Mouse (Mus musculus) common myeloid progenitor, adult 5-6 weeks (primary cell): ENCODE results near the gene Sord. TPM values are rescaled to one million over a fixed set of nuclear protein-coding genes. Genes with fewer than 3 reads are reported as not detected.
A peak's percentile ranks its signal among the peaks of the same experiment; 100 is the strongest.

Experiments used
- ATAC-seq: replicated peaks from 2 replicates; pipeline ENCODE4 v1.8.0; 2016; ENCODE audit warnings: low read depth, mild to moderate bottlenecking, moderate TSS enrichment, inconsistent platforms; ENCODE audit not compliant: poor library complexity, severe bottlenecking
- total RNA-seq: library from RNA; stranded (forward); fragments of 200-1000, 187-1606 nt; gene quantifications from 2 replicates; pipeline ENCODE4 v1.2.3, GENCODE M21; 2017

Gene Sord
- 79.5 and 86.8 TPM in 2 replicates for total RNA-seq

GRCm38 (mm10) chr2:122234611-122235288 lies at the start of gene Sord:
Gene Sord (plus strand): TSS chr2:122234749.
- ATAC-seq = peak; percentile 82

GRCm38 (mm10) chr2:122185086-122185485 lies 49.5 kb upstream of the Sord start:
- 0 out of 2 replicates have a peak, but pooled peaks have one; percentile 45 for ATAC-seq

GRCm38 (mm10) chr2:122186106-122186505 lies 48.4 kb upstream of the Sord start, which contains the start of the genes Patl2 and Terb2:
Gene Patl2 (minus strand): TSS chr2:122186189.
Gene Terb2 (plus strand): TSS chr2:122186272.
- ATAC-seq = no peak

- no peak for ATAC-seq
Measured at GRCm38 (mm10) chr2:122186751-122187150, 47.8 kb upstream of the Sord start.

GRCm38 (mm10) chr2:122191849-122192248 lies 42.7 kb upstream of the Sord start:
- no peak for ATAC-seq

GRCm38 (mm10) chr2:122194509-122194929 lies 40.0 kb upstream of the Sord start:
- ATAC-seq = peak; percentile 94

- ATAC-seq = no peak
Measured at GRCm38 (mm10) chr2:122201501-122201900, 33.0 kb upstream of the Sord start.

- ATAC-seq = no peak
Measured at GRCm38 (mm10) chr2:122206440-122207107, 28.0 kb upstream of the Sord start.

GRCm38 (mm10) chr2:122210534-122211228 lies 23.9 kb upstream of the Sord start:
- ATAC-seq = no peak

- ATAC-seq = peak; percentile 46; the same call in 1 of the 2 replicates
Measured at GRCm38 (mm10) chr2:122217075-122217474, 17.5 kb upstream of the Sord start.

- ATAC-seq = peak; percentile 72
Measured at GRCm38 (mm10) chr2:122218234-122218633, 16.3 kb upstream of the Sord start.

GRCm38 (mm10) chr2:122221378-122221777 lies 13.2 kb upstream of the Sord start:
- no peak for ATAC-seq

GRCm38 (mm10) chr2:122221798-122222197 lies 12.8 kb upstream of the Sord start:
- ATAC-seq = no peak

GRCm38 (mm10) chr2:122222272-122222671 lies 12.3 kb upstream of the Sord start:
- ATAC-seq = peak; percentile 64

- ATAC-seq = no peak
Measured at GRCm38 (mm10) chr2:122223654-122224053, 10.9 kb upstream of the Sord start.

- no peak for ATAC-seq
Measured at GRCm38 (mm10) chr2:122230395-122230794, 4.2 kb upstream of the Sord start.

GRCm38 (mm10) chr2:122231616-122232015 lies 2.9 kb upstream of the Sord start:
- no peak for ATAC-seq

- no peak for ATAC-seq
Measured at GRCm38 (mm10) chr2:122233341-122233740, 1.2 kb upstream of the Sord start.

GRCm38 (mm10) chr2:122233759-122234557 lies 591 bp upstream of the Sord start:
- peak; percentile 49 for ATAC-seq

- peak; percentile 20 for ATAC-seq
Measured at GRCm38 (mm10) chr2:122235425-122235824, 876 bp downstream of the Sord start.
